Mouse (Mus musculus) olfactory bulb, adult 2 months (tissue): Measurements from ENCODE around the gene Plcb1. TPM values are rescaled to one million over a fixed set of nuclear protein-coding genes. Genes with fewer than 3 reads are reported as not detected.
"Not testable (repeated sequence)": the region's sequence is repeated elsewhere in the genome, so short reads cannot be mapped to it uniquely, and the experiment has no call there.

Experiments
- H3K27ac ChIP-seq: fragments of 200-500 bp; 2 replicates; pipeline ENCODE4 v1.5.1; 2012; ENCODE audit warnings: low read depth, low read length; ENCODE audit not compliant: insufficient read depth
- H3K4me1 ChIP-seq: fragments of 200-500 bp; 2 replicates; pipeline ENCODE4 v1.6.1; 2012; ENCODE audit warnings: low read length; ENCODE audit not compliant: control insufficient read depth, insufficient read depth
- H3K4me3 ChIP-seq: fragments of 200-500 bp; 2 replicates; pipeline ENCODE4 v1.5.1; 2012; ENCODE audit warnings: mild to moderate bottlenecking, low read depth, low read length, moderate library complexity; ENCODE audit not compliant: insufficient read depth
- CTCF ChIP-seq: fragments of 200-500 bp; IDR thresholded peaks from 2 replicates; pipeline ENCODE4 v1.5.1; 2012; ENCODE audit warnings: low read depth, mild to moderate bottlenecking, low read length, moderate library complexity; ENCODE audit not compliant: insufficient read depth
- POLR2A ChIP-seq: fragments of 200-500 bp; IDR thresholded peaks from 2 replicates; pipeline ENCODE4 v1.6.1; 2012; ENCODE audit warnings: mild to moderate bottlenecking, low read depth, low read length, moderate library complexity; ENCODE audit not compliant: insufficient read depth
- WGBS: fragments of 180-500 bp; shearing (Covaris S2); methylation state at CpG from one replicate; pipeline ENCODE4 v1.1.7; 2018; 5-methylcytosine and 5-hydroxymethylcytosine counted together
- polyA plus RNA-seq: library from polyadenylated mRNA; stranded (reverse); fragments of >200 nt; gene quantifications from 2 replicates; pipeline ENCODE4 v1.2.4, GENCODE M21; 2012; ENCODE audit warnings: low replicate concordance; ENCODE audit not compliant: missing spikeins, insufficient read depth, insufficient read length

The Plcb1 gene
- polyA plus RNA-seq, 1 experiment, result 72.1 TPM

DNA sequence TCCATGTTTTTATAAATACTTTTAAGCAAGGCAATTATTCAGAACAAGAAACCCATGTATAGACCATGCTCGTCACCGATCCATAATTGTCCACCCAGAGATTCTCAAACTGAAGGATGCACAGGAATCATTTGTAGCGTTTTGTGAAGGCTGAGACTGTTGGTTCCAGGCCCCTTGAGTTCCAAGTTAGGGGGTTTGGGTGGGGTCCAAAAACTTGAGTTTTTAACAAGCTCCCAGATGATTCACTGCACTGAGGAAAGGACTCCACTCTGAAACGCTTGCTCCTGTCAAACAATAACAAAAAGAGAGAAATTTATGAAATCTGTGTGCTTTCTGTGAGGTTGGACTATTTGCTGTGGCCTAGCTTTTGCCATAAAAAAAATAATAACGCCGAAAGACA is 186.5 kb downstream of the Plcb1 start:
- 86% methylated on average over 6 of the region's 6 CpGs for WGBS
- no peak overlapping the region for H3K4me3 ChIP-seq
- no peak overlapping the region for H3K27ac ChIP-seq
- TF ChIP-seq POLR2A (no peak), CTCF (no peak)
- peaks cover 6% of the 10 kb centered on the region; the same call in 1 of the 2 replicates for H3K4me1 ChIP-seq

DNA sequence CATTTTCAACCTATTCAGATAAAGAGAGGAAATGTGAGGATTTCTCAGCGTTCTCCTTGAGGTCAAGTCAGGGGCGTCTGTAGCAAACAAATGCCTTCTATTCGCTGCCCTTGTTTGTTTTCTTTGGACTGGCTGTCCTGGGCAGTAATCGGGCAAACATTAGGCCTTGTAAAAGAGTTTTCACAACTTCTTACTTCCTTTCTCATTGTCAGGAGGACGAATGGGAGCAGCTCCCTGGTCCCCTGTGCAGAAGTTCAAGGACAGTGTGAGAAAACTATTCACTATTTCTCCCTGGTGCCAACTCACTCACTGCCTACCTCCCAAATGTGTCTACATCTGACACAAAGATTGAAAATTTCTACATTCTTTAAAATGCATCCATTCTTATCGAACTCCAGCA is 188.8 kb downstream of the Plcb1 start:
- WGBS, result 72% methylated on average over 6 of the region's 6 CpGs
- Histone ChIP-seq H3K4me1 (peaks cover 6% of the 10 kb centered on the region; the same call in 1 of the 2 replicates), H3K4me3 (no peak overlapping the region), H3K27ac (no peak overlapping the region)
- TF ChIP-seq CTCF (no peak), POLR2A (no peak)

DNA sequence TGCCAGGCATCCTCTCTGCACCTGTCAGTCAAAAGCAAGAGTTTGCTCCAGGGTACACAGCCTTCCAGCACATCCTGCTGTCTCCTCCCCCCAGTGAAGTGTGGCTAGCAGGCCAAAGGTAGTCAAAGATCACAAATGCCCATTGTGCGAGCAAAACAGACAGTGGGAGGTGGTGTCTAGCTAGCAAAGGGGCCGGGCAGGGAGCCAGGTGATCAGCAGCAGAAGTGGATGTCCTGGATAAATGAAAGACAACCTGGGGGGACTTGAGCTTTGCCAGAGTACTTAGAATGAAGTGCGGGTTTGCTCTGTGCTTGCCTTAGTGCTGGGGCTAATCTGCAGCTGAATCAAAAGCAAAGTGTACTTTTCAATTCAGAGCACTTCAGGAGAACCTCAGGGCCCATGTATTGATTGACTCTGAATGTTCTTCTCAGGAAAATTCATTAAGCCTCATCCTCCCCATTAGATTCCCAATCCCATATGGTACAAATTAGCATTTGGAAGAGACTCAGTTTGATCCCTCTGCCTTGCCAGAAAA is 191.0 kb downstream of the Plcb1 start:
- peaks cover 6% of the 10 kb centered on the region; the same call in 1 of the 2 replicates for H3K4me1 ChIP-seq
- no peak overlapping the region for H3K27ac ChIP-seq
- H3K4me3 ChIP-seq, result no peak overlapping the region
- 57% methylated on average over 3 of the region's 3 CpGs for WGBS
- TF ChIP-seq CTCF (no peak), POLR2A (no peak)

DNA sequence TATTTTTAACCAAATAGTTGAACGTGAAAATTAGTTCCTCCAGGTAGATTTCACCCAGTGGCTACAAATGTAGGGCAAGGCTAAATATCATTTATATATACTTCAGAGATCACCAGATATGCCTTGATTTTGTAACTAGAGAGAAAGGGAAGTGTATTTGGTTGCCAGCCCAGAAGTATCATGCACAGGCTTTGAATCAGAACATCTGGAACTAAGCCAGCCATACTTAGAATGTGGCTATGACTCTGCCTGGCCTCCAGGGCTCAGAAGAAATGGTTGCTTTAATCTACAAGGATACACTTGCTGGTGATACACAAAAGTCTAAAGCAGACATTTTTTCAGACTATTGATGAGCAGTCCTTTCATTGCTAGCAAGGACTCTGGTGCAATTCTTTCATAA is 191.8 kb downstream of the Plcb1 start:
- 79% methylated on average over 1 of the region's 1 CpGs for WGBS
- Histone ChIP-seq H3K4me1 (peaks cover 6% of the 10 kb centered on the region; the same call in 1 of the 2 replicates), H3K27ac (no peak overlapping the region), H3K4me3 (no peak overlapping the region)
- TF ChIP-seq POLR2A, result no peak
- TF ChIP-seq CTCF, result no peak

DNA sequence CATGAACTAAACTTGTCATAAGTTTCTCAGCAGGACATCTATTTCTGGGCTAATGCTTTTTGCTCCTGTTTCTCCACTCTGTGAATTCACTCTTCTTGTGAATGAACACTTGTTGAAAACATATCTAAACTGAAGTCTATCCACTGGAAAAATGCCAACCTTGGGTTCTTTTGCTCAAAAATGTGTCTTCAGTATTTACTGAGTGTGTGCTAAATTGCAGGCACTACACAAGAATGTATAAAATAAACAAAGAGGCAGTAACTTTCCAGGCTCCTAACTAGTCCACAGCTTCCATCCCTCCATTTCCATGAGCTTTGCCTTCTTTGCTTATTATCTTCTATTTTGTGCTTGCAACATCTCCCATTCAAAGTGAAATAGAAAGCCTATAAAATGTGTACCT is 195.5 kb downstream of the Plcb1 start:
- Histone ChIP-seq H3K4me3 (no peak overlapping the region), H3K4me1 (peaks cover 4% of the 10 kb centered on the region; the same call in 1 of the 2 replicates), H3K27ac (no peak overlapping the region)
- TF ChIP-seq CTCF (no peak), POLR2A (no peak)

DNA sequence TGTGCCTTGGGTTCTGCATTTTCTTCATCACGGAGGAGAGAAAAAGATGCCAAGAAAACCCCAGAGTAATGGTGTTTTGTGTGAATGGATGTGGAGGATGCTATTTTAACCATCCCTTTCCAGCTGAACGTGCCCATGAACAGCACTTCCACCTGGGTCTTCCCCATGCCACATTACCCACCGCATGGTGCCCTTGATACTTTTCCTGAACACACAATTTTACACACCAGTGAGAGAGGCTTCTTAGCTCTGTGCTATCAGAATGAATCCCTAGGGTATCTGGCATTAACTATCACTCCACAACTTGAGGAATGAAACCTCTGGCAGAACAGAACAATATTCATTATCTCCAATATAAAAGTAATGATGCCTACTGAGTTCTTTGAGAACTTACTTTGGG is 199.0 kb downstream of the Plcb1 start:
- Histone ChIP-seq H3K4me1 (no peaks in the 10 kb centered on the region), H3K27ac (no peak overlapping the region), H3K4me3 (no peak overlapping the region)
- WGBS, result 63% methylated on average over 3 of the region's 3 CpGs
- TF ChIP-seq CTCF (no peak), POLR2A (no peak)

DNA sequence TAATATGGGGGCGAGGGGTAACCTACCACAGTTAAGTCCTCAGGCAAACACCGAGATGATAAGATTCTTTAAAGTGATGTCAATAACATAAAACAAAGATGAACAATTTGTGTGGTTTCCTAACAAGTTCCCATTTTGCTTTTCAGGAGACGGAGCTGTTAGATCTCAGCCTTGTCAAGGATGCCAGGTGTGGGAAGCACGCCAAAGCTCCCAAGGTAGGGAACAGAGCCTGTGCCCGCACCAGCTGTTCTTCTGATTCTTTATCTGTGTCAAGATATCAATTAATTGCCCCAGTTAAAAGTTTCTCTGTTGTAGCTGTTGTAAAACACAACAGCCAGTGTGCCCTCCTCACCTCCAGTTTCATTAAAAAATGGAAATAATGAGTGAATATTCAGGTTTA is 202.1 kb downstream of the Plcb1 start:
- no peak overlapping the region for H3K4me3 ChIP-seq
- no peak overlapping the region for H3K27ac ChIP-seq
- no peaks in the 10 kb centered on the region for H3K4me1 ChIP-seq
- no peak for TF ChIP-seq POLR2A
- TF ChIP-seq CTCF, result no peak
- WGBS, result 83% methylated on average over 5 of the region's 5 CpGs

DNA sequence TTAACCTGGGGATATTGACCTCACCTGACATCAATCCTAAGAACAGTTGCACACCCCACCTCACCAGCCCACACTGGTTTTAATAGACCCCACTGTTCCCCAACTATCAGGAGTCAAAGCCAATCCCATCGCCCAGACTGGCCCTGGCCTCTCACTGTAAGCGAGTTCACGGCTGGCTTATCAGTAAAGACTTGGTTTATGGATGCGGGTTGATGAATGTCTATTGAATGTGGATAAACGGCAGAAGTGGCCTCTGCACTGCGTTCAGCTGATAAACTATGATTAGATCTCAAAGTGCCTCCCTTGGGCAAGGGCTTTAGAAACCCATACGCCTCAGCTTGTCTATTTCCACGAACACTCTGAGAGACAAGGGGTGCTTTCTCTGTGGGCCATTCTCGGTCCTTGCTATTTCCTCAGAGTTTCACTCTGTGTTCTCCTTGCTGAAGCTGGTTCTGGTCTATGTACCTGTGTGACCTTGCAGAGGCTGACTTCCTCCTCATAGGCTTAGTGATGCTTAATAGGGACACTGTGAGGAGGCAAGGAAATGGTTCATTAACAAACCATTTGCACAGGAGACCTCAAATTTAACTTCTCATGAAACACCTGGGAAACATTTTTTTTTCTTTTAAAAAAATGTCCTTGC is 203.9 kb downstream of the Plcb1 start:
- TF ChIP-seq POLR2A (no peak), CTCF (no peak)
- H3K4me3 ChIP-seq, result no peak overlapping the region
- H3K27ac ChIP-seq, result no peak overlapping the region
- H3K4me1 ChIP-seq, result no peaks in the 10 kb centered on the region
- 91% methylated on average over 9 of the region's 9 CpGs for WGBS

DNA sequence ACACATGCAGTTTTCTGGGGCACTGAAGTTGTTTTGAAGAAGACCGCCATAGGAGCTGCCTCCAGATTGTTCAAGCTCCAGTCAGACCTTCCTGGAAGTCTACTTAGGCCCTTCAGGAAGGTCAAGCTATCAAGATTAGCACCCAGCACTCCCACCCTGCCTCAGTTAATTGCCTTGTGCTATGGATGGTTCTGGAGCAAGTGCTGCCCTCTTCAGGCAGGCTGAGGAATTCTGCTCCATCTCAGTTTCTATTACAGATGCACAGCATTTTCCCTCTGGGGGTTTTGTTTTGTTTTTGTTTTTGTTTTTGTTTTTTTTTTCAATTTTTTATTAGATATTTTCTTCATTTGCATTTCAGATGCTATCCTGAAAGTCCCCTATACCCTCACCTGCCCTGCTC is 221.3 kb downstream of the Plcb1 start:
- 97% methylated on average over 1 of the region's 1 CpGs for WGBS
- no peak overlapping the region for H3K27ac ChIP-seq
- TF ChIP-seq CTCF (no peak), POLR2A (no peak)

DNA sequence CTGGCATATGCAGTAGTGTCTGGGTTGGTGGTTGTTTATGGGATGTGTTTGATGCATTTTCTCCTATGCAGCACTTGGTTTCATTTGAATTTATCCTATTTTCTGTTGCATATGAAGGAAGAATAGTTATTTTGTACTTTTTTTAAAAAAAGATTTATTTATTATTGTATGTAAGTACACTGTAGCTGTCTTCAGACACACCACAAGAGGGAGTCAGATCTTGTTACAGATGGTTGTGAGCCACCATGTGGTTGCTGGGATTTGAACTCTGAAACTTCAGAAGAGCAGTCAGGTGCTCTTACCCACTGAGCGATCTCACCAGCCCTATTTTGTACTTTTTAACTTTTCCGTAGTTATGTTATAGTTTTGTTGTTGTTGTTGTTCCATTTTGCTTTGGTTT is 222.0 kb downstream of the Plcb1 start:
- not testable (repeated sequence) for H3K27ac ChIP-seq, H3K4me3 ChIP-seq, H3K4me1 ChIP-seq
- 100% methylated on average over 2 of the region's 2 CpGs for WGBS

More for the DNA sequence above, 221.3 kb downstream of the Plcb1 start:
- Histone ChIP-seq H3K4me1 (no peaks in the 10 kb centered on the region), H3K4me3 (no peak overlapping the region)
